Mouse (Mus musculus): Measurements from ENCODE around the gene Gse1. TPM values are rescaled to one million over a fixed set of nuclear protein-coding genes. Genes with fewer than 3 reads are reported as not detected.

Gene Gse1
- total and polyA plus RNA-seq, 3 experiments: 23.6 to 128 (median 66.9) TPM

DNA sequence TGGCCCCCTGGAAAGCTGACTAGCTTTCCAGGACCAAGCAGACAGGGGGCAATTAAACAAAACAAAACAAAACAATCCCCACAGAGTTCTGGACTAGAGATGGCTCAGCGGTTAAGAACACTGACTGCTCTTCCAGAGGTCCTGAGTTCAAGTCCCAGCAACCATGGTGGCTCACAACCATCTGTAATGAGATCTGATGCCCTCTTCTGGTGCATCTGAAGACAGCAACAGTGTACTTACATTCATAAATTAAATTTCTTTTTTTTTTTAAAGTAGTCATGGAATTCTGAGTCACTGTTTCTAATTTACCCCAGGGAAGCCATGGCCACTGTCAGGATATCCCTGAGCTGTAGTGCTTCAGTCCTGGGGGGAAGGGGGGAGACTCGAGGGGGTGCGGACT is 386.2 kb downstream of the Gse1 start:
- H3K4me3 ChIP-seq (ENCODE audit: control insufficient read depth in 1 of 2, insufficient read depth in 1 of 2, low read depth in 2 of 2, low read length in 2 of 2): no peak overlapping the region
- H3K9ac ChIP-seq (ENCODE audit: control insufficient read depth, low read depth, low read length, poor library complexity, severe bottlenecking): no peak overlapping the region
- no peaks in the 10 kb centered on the region; a peak in 1 of 4 replicates for H3K27me3 ChIP-seq (ENCODE audit: control insufficient read depth in 1 of 2, insufficient read depth in 2 of 2, low read length in 2 of 2)
- no peak for TF ChIP-seq MAZ (IDR thresholded peaks at IDR 0.05; ENCODE audit: low read depth, low read length)
- TF ChIP-seq ELF1 (IDR thresholded peaks at IDR 0.05; ENCODE audit: low read depth, low read length): no peak
- peak; percentile 28; the same call in 1 of the 2 replicates for TF ChIP-seq SMC3 (IDR thresholded peaks at IDR 0.05; ENCODE audit: low read depth, low read length)
- no peak for TF ChIP-seq NRF1 (IDR thresholded peaks at IDR 0.05; ENCODE audit: insufficient read depth, low read depth, low read length, poor library complexity, severe bottlenecking)
- peak in 1 of 3 experiments; percentile 17; a peak in 1 of 6 replicates for TF ChIP-seq CTCF (IDR thresholded peaks at IDR 0.05 in 2 of 3, conservative IDR thresholded peaks at IDR 0.05 in 1 of 3; ENCODE audit: control insufficient read depth in 1 of 3, insufficient read depth in 1 of 3, low read depth in 2 of 3, low read length in 3 of 3, poor library complexity in 1 of 3, severe bottlenecking in 1 of 3)
- no peak for DNase-seq (ENCODE audit: low read depth, low spot score)
- no peaks in the 10 kb centered on the region for H3K9me3 ChIP-seq (replicated peaks; ENCODE audit: insufficient read depth, low read length)
- H3K4me1 ChIP-seq (ENCODE audit: control insufficient read depth in 1 of 2, insufficient read depth in 2 of 2, low read length in 2 of 2): no peaks in the 10 kb centered on the region
- H3K27ac ChIP-seq (ENCODE audit: control insufficient read depth, low read depth, low read length): no peak overlapping the region
- H3K79me2 ChIP-seq (ENCODE audit: control insufficient read depth, insufficient read depth, low read length, poor library complexity): no peaks in the 10 kb centered on the region
- no peaks in the 10 kb centered on the region; a peak in 1 of 4 replicates for H3K36me3 ChIP-seq (ENCODE audit: control insufficient read depth in 1 of 2, insufficient read depth in 2 of 2, low read length in 2 of 2)

DNA sequence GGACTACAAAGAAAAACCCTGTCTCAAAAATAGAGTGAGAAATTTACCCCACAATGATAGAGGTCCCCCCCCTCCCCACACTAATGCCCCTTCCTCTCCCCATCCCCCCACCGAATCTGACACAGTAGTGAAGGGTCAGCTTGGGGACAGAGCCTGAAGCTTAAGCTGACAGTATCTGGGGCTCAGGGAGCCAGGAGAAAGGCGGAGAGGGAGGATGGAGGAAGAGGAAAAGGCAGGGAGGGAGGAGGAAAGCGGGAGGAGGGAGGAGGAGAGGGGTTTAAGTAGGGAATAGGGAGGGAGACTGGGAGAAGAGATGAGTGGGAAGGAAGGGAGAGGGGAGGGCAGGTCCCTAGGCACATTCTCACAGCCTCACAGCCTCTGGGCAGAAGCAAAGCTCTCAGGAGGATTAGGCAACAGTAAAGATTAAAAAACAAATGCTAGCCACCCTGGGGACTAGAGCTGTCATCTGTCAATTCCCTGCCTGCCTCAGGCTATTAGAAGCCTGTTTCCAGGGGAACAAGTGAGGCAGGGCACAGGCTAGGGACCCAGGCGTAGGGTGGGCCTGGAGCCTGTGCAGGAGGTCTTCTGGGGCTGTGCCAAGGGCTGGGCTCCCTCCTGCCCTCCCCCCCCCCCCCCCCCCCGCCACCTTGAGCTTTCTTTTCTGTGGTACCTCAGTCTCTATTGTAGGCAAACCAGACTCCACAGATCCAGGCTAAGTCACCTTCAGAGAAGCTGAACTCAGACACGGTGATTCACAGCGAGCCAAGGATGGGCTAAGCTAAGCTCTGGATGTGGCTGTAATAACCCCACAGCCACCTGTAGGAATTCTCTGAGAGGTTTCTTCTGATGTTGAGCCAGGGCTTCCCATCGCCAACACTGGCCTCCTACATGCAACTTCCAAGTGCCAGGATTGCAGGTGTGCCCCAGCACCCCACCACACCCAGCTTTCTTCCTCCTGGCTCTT is 388.7 kb downstream of the Gse1 start:
- Histone ChIP-seq H3K36me3 (ENCODE audit: control insufficient read depth in 1 of 2, insufficient read depth in 2 of 2, low read length in 2 of 2) (no peaks in the 10 kb centered on the region; a peak in 1 of 4 replicates), H3K27me3 (ENCODE audit: control insufficient read depth in 1 of 2, insufficient read depth in 2 of 2, low read length in 2 of 2) (no peaks in the 10 kb centered on the region; a peak in 1 of 4 replicates), H3K4me1 (ENCODE audit: control insufficient read depth in 1 of 2, insufficient read depth in 2 of 2, low read length in 2 of 2) (no peaks in the 10 kb centered on the region), H3K79me2 (ENCODE audit: control insufficient read depth, insufficient read depth, low read length, poor library complexity) (no peaks in the 10 kb centered on the region), H3K4me3 (ENCODE audit: control insufficient read depth in 1 of 2, insufficient read depth in 1 of 2, low read depth in 2 of 2, low read length in 2 of 2) (no peak overlapping the region), H3K9me3 (replicated peaks; ENCODE audit: insufficient read depth, low read length) (no peaks in the 10 kb centered on the region), H3K9ac (ENCODE audit: control insufficient read depth, low read depth, low read length, poor library complexity, severe bottlenecking) (no peak overlapping the region), H3K27ac (ENCODE audit: control insufficient read depth, low read depth, low read length) (no peak overlapping the region)
- no peak for DNase-seq (ENCODE audit: low read depth, low spot score)
- TF ChIP-seq CHD1 (IDR thresholded peaks at IDR 0.05; ENCODE audit: low read depth, low read length) (no peak), JUND (IDR thresholded peaks at IDR 0.05; ENCODE audit: low read depth, low read length) (no peak), KAT2A (conservative IDR thresholded peaks at IDR 0.05; ENCODE audit: low read depth, low read length) (no peak), MAX (IDR thresholded peaks at IDR 0.05; ENCODE audit: low read length) (no peak), ZC3H11A (IDR thresholded peaks at IDR 0.05; ENCODE audit: low read depth, low read length) (no peak), TBP (IDR thresholded peaks at IDR 0.05; ENCODE audit: low read depth, low read length) (no peak), POLR2A (IDR thresholded peaks at IDR 0.05; ENCODE audit: control insufficient read depth in 1 of 2, insufficient read depth in 1 of 2, low read depth in 1 of 2, low read length in 2 of 2, poor library complexity in 1 of 2) (no peak), MYB (IDR thresholded peaks at IDR 0.05; ENCODE audit: low read depth, low read length) (no peak)

DNA sequence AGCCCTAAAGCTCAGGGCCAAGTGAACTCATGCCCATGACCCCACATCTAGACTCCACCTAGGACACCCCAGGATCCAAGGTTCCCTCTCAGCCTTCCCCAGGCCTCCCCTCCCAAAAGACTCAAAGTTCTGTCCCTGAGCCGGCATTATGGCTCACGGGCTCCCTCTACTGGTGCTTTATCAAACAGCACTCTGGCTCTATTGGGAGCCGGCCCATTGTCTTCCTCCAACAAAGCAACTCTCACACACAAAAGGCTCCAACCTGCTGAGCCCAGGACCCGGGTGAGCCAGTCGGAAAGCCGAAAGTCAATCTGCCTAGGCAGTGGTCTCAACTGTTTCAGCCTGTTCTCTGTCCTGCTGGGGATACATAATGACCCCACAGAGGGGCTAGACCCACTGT is 389.9 kb downstream of the Gse1 start:
- TF ChIP-seq RAD21 (IDR thresholded peaks at IDR 0.05; ENCODE audit: low read depth, low read length) (peak; percentile 77), ETS1 (IDR thresholded peaks at IDR 0.05; ENCODE audit: low read depth, low read length) (no peak), SMC3 (IDR thresholded peaks at IDR 0.05; ENCODE audit: low read depth, low read length) (peak; percentile 65), ZC3H11A (IDR thresholded peaks at IDR 0.05; ENCODE audit: low read depth, low read length) (peak; percentile 37), CTCF (IDR thresholded peaks at IDR 0.05 in 2 of 3, conservative IDR thresholded peaks at IDR 0.05 in 1 of 3; ENCODE audit: control insufficient read depth in 1 of 3, insufficient read depth in 1 of 3, low read depth in 2 of 3, low read length in 3 of 3, poor library complexity in 1 of 3, severe bottlenecking in 1 of 3) (peak; percentile 84 to 91 (median 85))
- peak; percentile 80 for DNase-seq (ENCODE audit: low read depth, low spot score)
- H3K9me3 ChIP-seq (replicated peaks; ENCODE audit: insufficient read depth, low read length): no peaks in the 10 kb centered on the region
- H3K4me1 ChIP-seq (ENCODE audit: control insufficient read depth in 1 of 2, insufficient read depth in 2 of 2, low read length in 2 of 2): no peaks in the 10 kb centered on the region
- no peaks in the 10 kb centered on the region for H3K79me2 ChIP-seq (ENCODE audit: control insufficient read depth, insufficient read depth, low read length, poor library complexity)
- H3K36me3 ChIP-seq (ENCODE audit: control insufficient read depth in 1 of 2, insufficient read depth in 2 of 2, low read length in 2 of 2): no peaks in the 10 kb centered on the region; a peak in 1 of 4 replicates
- H3K27me3 ChIP-seq (ENCODE audit: control insufficient read depth in 1 of 2, insufficient read depth in 2 of 2, low read length in 2 of 2): no peaks in the 10 kb centered on the region; a peak in 1 of 4 replicates
- no peak overlapping the region for H3K27ac ChIP-seq (ENCODE audit: control insufficient read depth, low read depth, low read length)
- no peak overlapping the region for H3K9ac ChIP-seq (ENCODE audit: control insufficient read depth, low read depth, low read length, poor library complexity, severe bottlenecking)
- no peak overlapping the region for H3K4me3 ChIP-seq (ENCODE audit: control insufficient read depth in 1 of 2, insufficient read depth in 1 of 2, low read depth in 2 of 2, low read length in 2 of 2)

Data from MEL (cell line).